Mouse (Mus musculus) limb, embryonic 14.5 days (tissue): Measurements from ENCODE around the gene Klf1. TPM values are rescaled to one million over a fixed set of nuclear protein-coding genes. Genes with fewer than 3 reads are reported as not detected.
"Not testable (repeated sequence)": the region's sequence is repeated elsewhere in the genome, so short reads cannot be mapped to it uniquely, and the experiment has no call there.

Experiments
- ATAC-seq: fragments of 200-750 bp; cut with Nextera tagmentation; 2 replicates; pipeline ENCODE4 v1.8.0; 2017; ENCODE audit warnings: low read depth, moderate number of reproducible peaks, moderate TSS enrichment; ENCODE audit not compliant: low FRiP score
- DNase-seq: peaks from one replicate; pipeline ENCODE4 v3.0.0-alpha.2; 2015; ENCODE audit warnings: low spot score
- H3K27ac ChIP-seq: fragments of 300-500 bp; sonication (generic); replicated peaks from 2 replicates; pipeline ENCODE4 v1.5.1; 2014; ENCODE audit warnings: low read depth, mild to moderate bottlenecking, low read length, moderate library complexity, mixed read lengths
- H3K27me3 ChIP-seq: fragments of 300-500 bp; sonication (generic); 2 replicates; pipeline ENCODE4 v1.6.1; 2014; ENCODE audit warnings: low read length, mixed read lengths; ENCODE audit not compliant: control insufficient read depth, insufficient read depth
- H3K36me3 ChIP-seq: fragments of 300-500 bp; sonication (generic); 2 replicates; pipeline ENCODE4 v1.6.1; 2014; ENCODE audit warnings: mild to moderate bottlenecking, low read length, moderate library complexity, mixed read lengths; ENCODE audit not compliant: control insufficient read depth, insufficient read depth
- H3K4me1 ChIP-seq: fragments of 300-500 bp; sonication (generic); 2 replicates; pipeline ENCODE4 v1.6.1; 2014; ENCODE audit warnings: antibody characterized with exemption, low read length, mixed read lengths; ENCODE audit not compliant: control insufficient read depth, insufficient read depth
- H3K4me2 ChIP-seq: fragments of 300-500 bp; sonication (generic); replicated peaks from 2 replicates; pipeline ENCODE4 v1.6.1; 2014; ENCODE audit warnings: low read depth, mild to moderate bottlenecking, low read length, moderate library complexity; ENCODE audit not compliant: severe bottlenecking
- H3K4me3 ChIP-seq: fragments of 300-500 bp; sonication (generic); replicated peaks from 2 replicates; pipeline ENCODE4 v1.5.1; 2014; ENCODE audit warnings: low read length
- H3K9ac ChIP-seq: fragments of 300-500 bp; sonication (generic); 2 replicates; pipeline ENCODE4 v1.6.1; 2014; ENCODE audit warnings: mild to moderate bottlenecking, low read depth, low read length, moderate library complexity; ENCODE audit not compliant: severe bottlenecking
- H3K9me3 ChIP-seq: fragments of 300-500 bp; sonication (generic); 2 replicates; pipeline ENCODE4 v1.6.1; 2016; ENCODE audit warnings: low read length; ENCODE audit not compliant: control insufficient read depth
- POLR2A ChIP-seq: fragments of 200-500 bp; IDR thresholded peaks from 2 replicates; pipeline ENCODE4 v1.8.0; 2012; ENCODE audit warnings: inconsistent platforms, mild to moderate bottlenecking, moderate library complexity, borderline replicate concordance; ENCODE audit not compliant: insufficient read depth, insufficient read length; ENCODE audit errors: extremely low read depth
- WGBS: fragments of 180-500 bp; shearing (Covaris S2); extraction: QIAGEN DNeasy Blood & Tissue Kit; methylation state at CpG from one replicate; pipeline ENCODE4 v1.1.7; 2014; 5-methylcytosine and 5-hydroxymethylcytosine counted together
- polyA plus RNA-seq, 2 experiments: library from polyadenylated mRNA; depleted of rRNA in 1 of 2; stranded (reverse) in 1 of 2; unstranded in 1 of 2; fragments of >200 nt; fragmentation: Nextera tagmentation in 1 of 2; extraction: Ambion mirVana in 1 of 2; gene quantifications; 2 replicates each; pipeline versions ENCODE4 v1.2.1 to v1.2.3; 2012 to 2014

The Klf1 gene
- polyA plus RNA-seq, 2 experiments, result 2.0 to 2.5 TPM

GRCm38 (mm10) chr8:84907493-84907892 lies 5.8 kb downstream of the Klf1 start:
- H3K36me3 ChIP-seq, result no peaks in the 10 kb centered on the region
- no peak overlapping the region for H3K27ac ChIP-seq
- WGBS, result 80% methylated on average over 8 of the region's 8 CpGs
- no peak overlapping the region for H3K4me3 ChIP-seq
- H3K4me1 ChIP-seq, result peaks cover 13% of the 10 kb centered on the region
- ATAC-seq (no peak), DNase-seq (no peak)
- TF ChIP-seq POLR2A, result no peak
- H3K9ac ChIP-seq, result no peak overlapping the region
- no peak overlapping the region for H3K4me2 ChIP-seq
- no peaks in the 10 kb centered on the region for H3K9me3 ChIP-seq
- peaks cover 12% of the 10 kb centered on the region for H3K27me3 ChIP-seq

- H3K9ac ChIP-seq, result 0 out of 2 replicates have a peak overlapping the region, but pooled peaks have one; percentile 13
- H3K27ac ChIP-seq, H3K36me3 ChIP-seq, H3K9me3 ChIP-seq, DNase-seq: not testable (repeated sequence)
- peak; percentile 11; the same call in 1 of the 2 replicates for ATAC-seq
- H3K27me3 ChIP-seq, result peaks cover 17% of the 10 kb centered on the region
- peaks cover 13% of the 10 kb centered on the region for H3K4me1 ChIP-seq
- 28% methylated on average over 6 of the region's 7 CpGs for WGBS
- peak overlapping the region; percentile 58 for H3K4me3 ChIP-seq
- peak overlapping the region; percentile 81 for H3K4me2 ChIP-seq
Measured at GRCm38 (mm10) chr8:84907979-84908378, 6.3 kb downstream of the Klf1 start.

GRCm38 (mm10) chr8:84908421-84909161 lies 6.9 kb downstream of the Klf1 start, which contains the start of gene Dnase2a:
Gene Dnase2a, plus strand, starts transcription at chr8:84908560.
- Histone ChIP-seq H3K36me3 (no peaks in the 10 kb centered on the region), H3K4me3 (peak within 1 kb of the TSS; percentile 58), H3K4me2 (peak within 1 kb of the TSS; percentile 81), H3K27ac (no peak within 1 kb of the TSS), H3K27me3 (peaks cover 19% of the 10 kb centered on the region), H3K9ac (peak within 1 kb of the TSS; percentile 71), H3K4me1 (peaks cover 10% of the 10 kb centered on the region), H3K9me3 (no peaks in the 10 kb centered on the region)
- TF ChIP-seq POLR2A, result no peak
- DNase-seq (peak; percentile 98), ATAC-seq (peak; percentile 92)
- 1% methylated on average over 45 of the region's 45 CpGs for WGBS

DNA sequence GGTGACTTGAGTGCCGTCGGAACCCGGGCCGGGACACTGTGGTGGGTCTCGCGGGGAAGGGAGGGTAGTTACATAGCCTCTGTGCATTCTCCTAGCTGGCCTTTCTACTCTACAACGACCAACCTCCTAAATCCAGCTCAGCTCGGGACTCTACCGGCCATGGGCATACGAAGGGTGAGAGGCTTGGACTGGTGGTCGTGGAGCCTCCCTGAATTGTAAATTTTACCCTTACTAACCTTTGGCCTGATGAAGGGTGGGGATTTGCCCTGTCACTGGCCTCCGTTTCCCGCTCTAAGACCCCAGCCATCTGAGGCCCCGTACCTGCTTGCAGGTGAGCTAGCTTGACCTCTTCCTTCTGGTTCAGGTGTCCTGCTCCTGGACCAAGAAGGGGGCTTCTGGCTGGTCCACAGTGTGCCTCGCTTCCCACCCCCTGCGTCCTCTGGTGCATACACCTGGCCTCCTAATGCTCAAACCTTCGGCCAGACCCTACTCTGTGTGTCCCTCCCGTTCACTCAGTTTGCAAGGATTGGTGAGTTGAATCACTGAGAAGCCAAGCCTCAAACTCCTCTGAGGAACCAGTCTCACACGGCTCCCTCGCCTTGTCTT lies 7.5 kb downstream of the Klf1 start:
- DNase-seq (no peak), ATAC-seq (no peak)
- Histone ChIP-seq H3K4me1 (peaks cover 9% of the 10 kb centered on the region; the same call in 1 of the 2 replicates), H3K27me3 (peaks cover 19% of the 10 kb centered on the region), H3K4me2 (peak overlapping the region; percentile 81), H3K9ac (peak overlapping the region; percentile 71), H3K9me3 (no peaks in the 10 kb centered on the region), H3K36me3 (no peaks in the 10 kb centered on the region), H3K4me3 (peak overlapping the region; percentile 58), H3K27ac (no peak overlapping the region)
- WGBS, result 50% methylated on average over 20 of the region's 20 CpGs
- TF ChIP-seq POLR2A, result no peak

DNA sequence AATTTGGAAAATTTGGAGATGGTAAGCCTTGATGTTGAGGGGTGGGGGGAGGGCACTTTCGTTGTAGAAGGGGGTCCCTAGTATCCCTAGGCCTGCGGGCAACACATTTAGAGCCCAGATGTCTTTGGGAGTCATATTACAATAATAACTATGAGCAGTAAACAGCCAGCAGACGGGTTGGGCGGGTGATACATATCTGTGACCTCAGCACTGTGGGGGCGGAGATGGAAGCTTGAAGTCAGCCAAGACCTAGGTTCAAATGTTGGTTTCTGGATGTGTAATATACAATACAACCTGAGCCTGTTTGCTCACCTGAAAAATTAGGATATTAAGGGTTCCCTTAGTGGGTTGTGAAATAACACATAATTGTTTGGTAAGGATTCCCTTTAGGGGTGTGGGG lies 8.2 kb downstream of the Klf1 start:
- peaks cover 19% of the 10 kb centered on the region for H3K27me3 ChIP-seq
- TF ChIP-seq POLR2A, result no peak
- H3K4me1 ChIP-seq, result peaks cover 9% of the 10 kb centered on the region; the same call in 1 of the 2 replicates
- no peak overlapping the region for H3K27ac ChIP-seq
- no peaks in the 10 kb centered on the region for H3K36me3 ChIP-seq
- DNase-seq (no peak), ATAC-seq (no peak)
- no peak overlapping the region for H3K4me3 ChIP-seq
- no peak overlapping the region for H3K9ac ChIP-seq
- 46% methylated on average over 5 of the region's 5 CpGs for WGBS
- H3K9me3 ChIP-seq, result no peaks in the 10 kb centered on the region
- H3K4me2 ChIP-seq, result no peak overlapping the region
